Mouse (Mus musculus): ENCODE results near the gene Cyp4f14. TPM values are rescaled to one million over a fixed set of nuclear protein-coding genes. Genes with fewer than 3 reads are reported as not detected.

The Cyp4f14 gene
- 0.37 and 1.3 TPM in 2 replicates for polyA plus RNA-seq (2012; rRNA removed; ENCODE audit: low replicate concordance)

DNA sequence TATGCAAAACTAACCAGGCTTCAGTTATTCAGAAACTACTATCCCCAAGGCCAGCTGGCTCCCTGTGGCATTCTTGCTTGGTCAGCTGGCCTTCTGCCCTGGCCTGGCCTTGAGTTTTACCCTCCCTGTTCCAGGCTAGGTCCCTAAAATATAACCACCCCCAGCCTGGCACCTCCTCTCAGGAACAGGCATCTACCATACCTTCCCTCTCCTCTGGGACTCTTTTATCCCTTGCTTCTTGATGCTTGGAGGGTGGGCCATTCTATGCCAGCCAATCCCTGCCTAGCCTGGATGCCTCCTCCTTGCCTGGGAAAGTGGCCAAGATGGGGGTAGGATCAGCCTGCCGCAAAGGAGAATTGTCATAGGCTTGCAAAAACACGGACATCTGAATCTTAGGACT is at the start of gene Cyp4f14:
TSS of gene Cyp4f14 (minus strand) at position 212 of the 400 bp plus-strand sequence.

DNA sequence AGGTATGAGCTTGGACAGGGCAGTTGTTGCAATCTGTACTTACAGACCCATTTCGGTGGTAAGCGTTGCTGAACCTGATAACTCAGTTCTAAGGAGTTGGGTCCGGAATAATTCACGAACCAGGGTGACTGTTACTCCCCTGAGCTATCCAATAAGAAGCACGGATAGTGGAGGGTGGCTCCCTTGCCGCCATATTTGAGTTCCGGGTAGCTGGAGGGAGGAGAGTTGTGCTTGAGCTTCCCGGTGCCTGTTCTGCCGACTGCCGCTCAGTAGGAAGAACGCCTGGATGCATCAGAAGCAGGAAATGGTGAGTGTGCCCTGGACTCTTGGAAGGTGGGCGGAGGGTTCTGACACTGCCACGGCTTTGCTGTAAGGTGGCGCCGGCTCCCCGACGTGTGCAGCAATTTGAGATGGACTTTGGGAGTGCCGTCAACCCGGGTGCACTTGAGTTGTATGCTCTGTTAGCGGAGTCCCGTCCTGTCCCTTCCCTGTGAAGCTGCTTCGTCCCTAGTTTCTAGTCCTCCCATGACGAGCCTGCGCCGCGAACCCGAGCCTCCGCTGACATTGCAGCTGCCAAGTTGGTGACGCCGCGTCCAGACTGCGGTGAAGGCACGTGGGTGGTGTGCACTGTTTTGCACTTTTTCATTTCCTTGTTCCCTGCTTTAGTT is 48.6 kb upstream of the Cyp4f14 start, which contains the start of gene Zfp472:
TSS of gene Zfp472 (plus strand) at position 192 of the 668 bp plus-strand sequence.

DNA sequence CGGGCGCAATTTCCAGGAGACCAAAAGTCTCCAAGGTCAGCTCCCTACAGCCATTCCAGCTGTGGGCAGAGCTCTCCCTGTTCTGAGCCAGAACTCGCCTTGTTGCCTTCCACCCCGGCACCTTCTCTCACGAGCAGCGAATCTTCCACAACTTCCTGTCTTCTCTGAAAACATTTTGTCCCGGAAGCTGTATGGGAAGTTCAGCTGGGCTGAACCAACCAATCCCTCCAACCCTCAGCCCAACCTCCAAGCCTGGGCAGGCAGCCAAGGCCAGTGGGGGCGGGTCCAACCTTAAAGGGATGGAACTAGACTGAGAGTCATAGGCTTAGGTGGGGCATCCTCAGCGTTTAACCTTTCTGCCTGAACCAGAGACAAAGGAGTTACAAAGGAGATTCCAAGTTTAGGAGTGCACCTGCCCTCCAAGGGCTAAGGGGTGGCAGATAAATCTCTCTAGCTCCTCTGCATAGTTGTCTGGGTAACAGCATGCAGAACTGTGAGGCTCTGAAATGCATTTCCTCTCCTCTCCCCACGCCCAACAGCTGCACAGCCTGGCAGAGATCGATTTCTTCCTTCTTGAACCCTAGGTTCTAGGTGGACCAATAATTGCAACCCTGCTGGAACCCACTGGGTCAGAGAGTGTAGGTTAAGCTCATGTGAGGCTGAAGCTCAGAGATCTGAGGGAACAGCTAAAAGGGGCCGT is 30.2 kb upstream of the Cyp4f14 start, which contains the start of gene Cyp4f13:
TSS of gene Cyp4f13 (minus strand) at position 188 of the 700 bp plus-strand sequence.

DNA sequence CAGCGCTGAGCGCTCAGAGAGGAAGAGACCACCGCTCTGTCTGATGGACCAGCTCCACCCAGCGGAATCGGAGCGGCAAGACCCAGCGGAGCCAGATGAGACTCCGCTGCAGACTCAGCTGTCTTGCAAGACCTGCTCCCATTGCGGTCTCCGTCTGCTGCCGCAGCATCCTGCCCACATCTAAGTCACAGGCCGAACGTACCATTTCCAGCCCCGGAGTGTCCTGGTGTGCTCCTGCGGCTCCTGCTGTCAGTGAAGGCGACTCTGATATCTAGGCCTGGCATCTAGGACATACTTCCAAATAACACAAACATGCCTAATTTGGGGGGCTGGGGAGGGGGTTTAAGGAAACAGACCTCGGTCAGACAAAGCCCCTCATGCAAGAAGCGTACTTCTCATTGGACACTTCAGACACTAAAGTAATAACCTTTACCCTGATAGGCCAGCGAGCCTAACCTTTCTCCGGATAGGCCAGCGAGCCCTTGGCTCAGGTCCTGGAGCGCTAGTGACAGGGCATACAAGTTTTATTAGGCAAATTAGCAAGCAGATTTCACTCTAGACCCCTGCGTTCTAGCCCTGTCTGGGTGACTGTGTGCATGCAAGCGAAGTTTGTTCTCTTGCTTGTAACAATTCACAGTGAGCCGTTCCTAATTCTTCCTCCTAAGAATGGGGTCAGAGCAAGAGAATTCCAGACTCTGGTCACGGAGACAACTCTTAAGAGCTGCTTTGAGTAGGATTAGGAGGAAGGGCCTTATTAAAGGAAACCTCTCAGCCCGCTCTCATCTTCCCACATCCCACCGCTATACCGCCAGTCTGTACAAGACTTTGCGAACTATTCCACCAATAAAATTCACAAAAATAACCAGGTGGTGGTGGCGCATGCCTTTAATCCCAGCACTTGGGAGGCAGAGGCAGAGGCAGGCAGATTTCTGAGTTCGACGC is 25.6 kb downstream of the Cyp4f14 start, which contains the start of gene Zfp870:
TSS of gene Zfp870 (minus strand) at position 404 of the 942 bp plus-strand sequence.

Other genes with a start within 250 kb of the Cyp4f14 start
- gene Cyp4f15, start 231.7 kb downstream of the Cyp4f14 start, polyA plus RNA-seq (2012; rRNA removed; ENCODE audit: low replicate concordance) = 1.8 and 2.5 TPM in 2 replicates
- gene Zfp871, start 129.1 kb downstream of the Cyp4f14 start, polyA plus RNA-seq (2012; rRNA removed; ENCODE audit: low replicate concordance) = 8.4 and 20.7 TPM in 2 replicates
- gene Zfp811, start 107.4 kb downstream of the Cyp4f14 start, polyA plus RNA-seq (2012; rRNA removed; ENCODE audit: low replicate concordance) = 0.11 and 0.19 TPM in 2 replicates
- 2.9 and 4.8 TPM in 2 replicates for gene Zfp799, start 87.1 kb downstream of the Cyp4f14 start, polyA plus RNA-seq (2012; rRNA removed; ENCODE audit: low replicate concordance)
- 0.50 and 1.4 TPM in 2 replicates for gene Zfp870, start 25.7 kb downstream of the Cyp4f14 start, polyA plus RNA-seq (2012; rRNA removed; ENCODE audit: low replicate concordance)
- gene Cyp4f13, start 30.1 kb upstream of the Cyp4f14 start, polyA plus RNA-seq (2012; rRNA removed; ENCODE audit: low replicate concordance) = 53.0 and 79.9 TPM in 2 replicates
- gene Zfp472, start 48.5 kb upstream of the Cyp4f14 start, polyA plus RNA-seq (2012; rRNA removed; ENCODE audit: low replicate concordance) = 0.31 and 1.7 TPM in 2 replicates
- 2.3 and 5.2 TPM in 2 replicates for gene Zfp952, start 75.8 kb upstream of the Cyp4f14 start, polyA plus RNA-seq (2012; rRNA removed; ENCODE audit: low replicate concordance)
- 0.27 and 0.80 TPM in 2 replicates for gene Zfp763, start 116.1 kb upstream of the Cyp4f14 start, polyA plus RNA-seq (2012; rRNA removed; ENCODE audit: low replicate concordance)
- not detected in 2 replicates for gene 4921501E09Rik, start 150.7 kb upstream of the Cyp4f14 start, polyA plus RNA-seq (2012; rRNA removed; ENCODE audit: low replicate concordance)
- gene Zfp563, start 172.0 kb upstream of the Cyp4f14 start, polyA plus RNA-seq (2012; rRNA removed; ENCODE audit: low replicate concordance) = 1.1 and 1.9 TPM in 2 replicates
- 0.03 TPM in 1 of 2 replicates, not detected in the other for gene Morc2b, start 222.3 kb upstream of the Cyp4f14 start, polyA plus RNA-seq (2012; rRNA removed; ENCODE audit: low replicate concordance)

All from mammary gland, adult 2 months (tissue).